Mouse (Mus musculus): ENCODE data around the gene Olfr750.

DNA sequence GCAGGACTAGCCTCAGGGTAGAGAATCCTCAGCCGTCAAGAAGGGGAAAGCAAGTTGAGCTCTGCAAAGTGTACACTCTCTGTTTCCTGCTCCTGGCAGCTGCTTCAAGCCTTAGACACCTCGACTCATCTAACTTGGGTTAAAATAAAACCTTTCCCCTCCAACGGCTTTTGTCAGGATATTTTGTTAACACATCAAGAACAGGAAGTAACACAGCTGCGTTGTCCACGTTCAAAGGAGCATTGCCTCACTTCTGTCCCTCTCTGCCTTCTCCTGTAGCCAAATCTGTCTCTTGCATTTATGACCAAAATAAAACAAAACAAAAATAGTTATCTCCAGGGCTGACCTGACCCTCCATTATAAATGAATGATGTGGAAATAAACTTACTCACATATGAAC lies 26.4 kb downstream of the Olfr750 start:
- TF ChIP-seq CTCF (IDR thresholded peaks at IDR 0.05; ENCODE audit: low read depth, low read length) (no peak), POLR2A (IDR thresholded peaks at IDR 0.05; ENCODE audit: borderline replicate concordance, low read depth, low read length) (no peak)
